Mouse (Mus musculus): ENCODE results near the gene Onecut1.

Onecut1 gene

DNA sequence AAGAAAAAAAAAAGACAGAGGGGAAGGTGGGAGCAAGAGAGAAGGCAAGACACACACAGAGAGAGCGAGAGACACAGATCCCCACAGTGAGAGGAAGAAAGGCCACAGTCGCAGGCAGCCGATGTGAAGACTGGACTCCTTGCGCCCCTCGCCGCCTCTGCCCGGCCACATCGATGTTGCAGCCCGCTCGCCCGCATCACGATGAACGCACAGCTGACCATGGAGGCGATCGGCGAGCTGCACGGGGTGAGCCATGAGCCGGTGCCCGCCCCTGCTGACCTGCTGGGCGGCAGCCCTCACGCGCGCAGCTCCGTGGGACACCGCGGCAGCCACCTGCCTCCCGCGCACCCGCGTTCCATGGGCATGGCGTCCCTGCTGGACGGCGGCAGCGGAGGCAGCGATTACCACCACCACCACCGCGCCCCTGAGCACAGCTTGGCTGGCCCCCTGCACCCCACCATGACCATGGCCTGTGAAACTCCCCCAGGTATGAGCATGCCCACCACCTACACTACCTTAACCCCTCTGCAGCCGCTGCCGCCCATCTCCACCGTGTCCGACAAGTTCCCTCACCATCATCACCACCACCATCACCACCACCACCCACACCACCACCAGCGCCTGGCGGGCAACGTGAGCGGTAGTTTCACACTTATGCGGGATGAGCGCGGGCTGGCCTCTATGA lies 517 bp downstream of the Onecut1 start:
- no peak for DNase-seq

GRCm38 (mm10) chr9:74862783-74863654 lies 1.3 kb downstream of the Onecut1 start:
- no peak for DNase-seq

- DNase-seq, result no peak
Observed at GRCm38 (mm10) chr9:74863655-74864443, 2.1 kb downstream of the Onecut1 start.

DNA sequence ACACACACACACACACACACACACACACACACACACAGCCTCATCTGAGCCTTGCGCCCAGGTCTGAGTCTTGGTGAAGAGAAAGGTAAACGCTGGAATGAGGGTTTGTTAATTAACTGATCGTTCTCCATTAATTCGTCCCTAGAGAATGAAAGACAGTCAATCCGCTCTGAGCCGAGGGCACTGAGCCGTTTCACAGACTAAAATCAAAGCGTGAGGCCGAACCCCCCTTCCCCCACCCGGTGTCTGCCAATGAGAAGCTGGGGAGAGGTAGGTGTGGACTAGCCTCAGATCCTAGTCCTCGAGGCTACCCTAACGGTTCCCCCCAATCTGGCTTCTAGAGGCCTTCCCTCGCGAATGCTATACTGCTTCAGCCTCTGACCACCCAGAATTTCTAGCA lies 2.8 kb downstream of the Onecut1 start:
- no peak for DNase-seq

GRCm38 (mm10) chr9:74866596-74867313 lies 5.0 kb downstream of the Onecut1 start:
- peak; percentile 22 for DNase-seq

- peak; percentile 43 for DNase-seq
Observed at GRCm38 (mm10) chr9:74867641-74868205, 6.0 kb downstream of the Onecut1 start.

GRCm38 (mm10) chr9:74868336-74868950 lies 6.7 kb downstream of the Onecut1 start:
- peak; percentile 34 for DNase-seq

GRCm38 (mm10) chr9:74870960-74871688 lies 9.4 kb downstream of the Onecut1 start:
- peak; percentile 68 for DNase-seq

GRCm38 (mm10) chr9:74876328-74876727 lies 14.6 kb downstream of the Onecut1 start:
- no peak for DNase-seq

- DNase-seq, result no peak
Observed at GRCm38 (mm10) chr9:74877709-74878108, 16.0 kb downstream of the Onecut1 start.

DNA sequence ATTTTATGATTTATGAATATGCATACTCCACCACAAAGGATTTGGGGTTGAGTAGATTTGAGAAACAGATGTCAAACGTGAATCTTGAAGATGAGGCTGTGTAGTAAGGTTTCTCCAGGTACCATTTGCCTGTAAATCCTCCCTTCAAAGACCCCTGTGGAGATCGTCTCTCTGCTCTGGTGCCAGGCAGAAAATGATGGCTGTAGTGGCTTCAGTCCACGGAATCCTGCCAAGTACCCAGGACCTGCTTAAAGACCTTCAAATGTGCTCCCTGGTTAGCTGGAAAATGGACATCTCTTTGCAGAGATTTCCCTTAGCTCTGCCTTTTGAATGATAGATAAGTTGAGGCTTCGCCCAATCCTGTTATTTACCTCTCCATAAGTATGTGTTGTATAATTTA lies 26.1 kb downstream of the Onecut1 start:
- no peak for DNase-seq

GRCm38 (mm10) chr9:74896742-74897141 lies 35.0 kb downstream of the Onecut1 start:
- DNase-seq, result no peak

- no peak for DNase-seq
Observed at GRCm38 (mm10) chr9:74897375-74897982, 35.8 kb downstream of the Onecut1 start.

- no peak for DNase-seq
Observed at GRCm38 (mm10) chr9:74900141-74900540, 38.4 kb downstream of the Onecut1 start.

GRCm38 (mm10) chr9:74904866-74905508 lies 43.3 kb downstream of the Onecut1 start:
- peak; percentile 79 for DNase-seq

GRCm38 (mm10) chr9:74906951-74907350 lies 45.2 kb downstream of the Onecut1 start:
- DNase-seq, result no peak

- DNase-seq, result peak; percentile 32
Observed at GRCm38 (mm10) chr9:74909245-74909644, 47.5 kb downstream of the Onecut1 start.

- DNase-seq, result no peak
Observed at GRCm38 (mm10) chr9:74910226-74910759, 48.6 kb downstream of the Onecut1 start.

GRCm38 (mm10) chr9:74911430-74911829 lies 49.7 kb downstream of the Onecut1 start:
- DNase-seq, result peak; percentile 32

GRCm38 (mm10) chr9:74911919-74912318 lies 50.2 kb downstream of the Onecut1 start:
- DNase-seq, result peak; percentile 59
